ENCODE assay signal across 23 mouse cellular contexts in the genomic region with DNA sequence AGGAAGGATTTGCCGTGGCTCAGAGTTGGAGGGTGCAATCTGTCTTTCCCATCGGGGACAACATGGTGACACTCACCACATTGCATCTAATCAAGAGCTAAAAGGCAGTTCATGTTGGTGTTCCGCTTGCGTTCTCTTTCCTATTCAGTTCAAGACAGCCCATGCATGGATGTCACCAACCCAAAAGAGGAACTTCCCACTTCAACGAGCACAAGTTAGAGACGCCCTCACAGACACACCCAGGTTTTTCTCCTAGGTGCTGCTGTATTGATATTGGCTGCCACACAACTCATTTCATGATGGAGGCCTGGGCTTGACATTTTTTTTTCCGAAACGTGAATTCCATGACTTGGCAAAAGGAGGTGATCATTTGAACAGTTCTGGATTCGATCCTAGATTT. TPM values are rescaled to one million over a fixed set of nuclear protein-coding genes. Genes with fewer than 3 reads are reported as not detected.
DNase-seq lines count a peak whose midpoint lies in the region; ATAC-seq and TF ChIP-seq lines count a peak whose summit lies in the region.
"Had no signal": no experiment of that assay in that cellular context is flagged by ENCODE, and none has a peak within 500 bp of the region (broad histone marks: within the 10 kb centered on the region; RNA-seq: fewer than 3 reads in every experiment).

No protein-coding gene starts in this region.

- H3K27me3 ChIP-seq in MEL (ENCODE audit: control insufficient read depth in 1 of 2, insufficient read depth in 2 of 2, low read length in 2 of 2) = no peaks in the 10 kb centered on the region
- no peaks in the 10 kb centered on the region for H3K27me3 ChIP-seq in spleen, adult 2 months (ENCODE audit: control insufficient read depth, insufficient read depth, low read length)
- H3K27me3 ChIP-seq in hindbrain, embryonic 11.5 days (ENCODE audit: control insufficient read depth, insufficient read depth, low read length) = no peaks in the 10 kb centered on the region
- H3K27me3 ChIP-seq: embryonic facial prominence, embryonic 15.5 days; heart, embryonic 12.5 days; midbrain, embryonic 12.5 days; neural tube, embryonic 15.5 days had no signal

- peak; percentile 90 for DNase-seq in heart, adult 11 months
- DNase-seq in heart, postnatal 36 days = no peak
- peak; percentile 96 for DNase-seq in MEL (ENCODE audit: low read depth, low spot score)
- peak; percentile 59 to 79 for DNase-seq in spleen, adult 2 months (ENCODE audit: low read depth in 1 of 2, low spot score in 2 of 2)
- DNase-seq in hindbrain, embryonic 11.5 days (ENCODE audit: low spot score) = no peak
- no peak for DNase-seq in Muller cell, postnatal 12 days (ENCODE audit: inconsistent ontology term)
- DNase-seq: adrenal gland, adult 2 months; embryo, embryonic 11 days; forebrain, postnatal 0 days; kidney, postnatal 10 days; layer of hippocampus, postnatal 36 days; right cerebral cortex, postnatal 25 days; thymus, postnatal 25 days had no signal

- peak; percentile 61 to 72 for TF ChIP-seq EP300 in MEL (IDR thresholded peaks at IDR 0.05; ENCODE audit: low read depth in 1 of 2, low read length in 2 of 2)

- intact Hi-C loops in heart, postnatal 36 days (cut with DNase I) = loop anchor here (5.0 to 10.0 kb wide), 7 partner anchors 174 to 726 kb away; a partner anchor contains a TSS

- peaks cover 0 to 36% of the 10 kb centered on the region in 2 experiments for H3K36me3 ChIP-seq in MEL (ENCODE audit: control insufficient read depth in 1 of 2, insufficient read depth in 2 of 2, low read length in 2 of 2)
- no peaks in the 10 kb centered on the region for H3K36me3 ChIP-seq in spleen, adult 2 months (ENCODE audit: control insufficient read depth, insufficient read depth, low read length)
- no peaks in the 10 kb centered on the region for H3K36me3 ChIP-seq in hindbrain, embryonic 11.5 days (ENCODE audit: control insufficient read depth, insufficient read depth, low read length)
- H3K36me3 ChIP-seq: embryonic facial prominence, embryonic 15.5 days; midbrain, embryonic 12.5 days; neural tube, embryonic 15.5 days had no signal

- H3K27ac ChIP-seq in MEL (ENCODE audit: control insufficient read depth, low read depth, low read length) = peak overlapping the region; percentile 76
- H3K27ac ChIP-seq in spleen, adult 2 months (ENCODE audit: insufficient read depth, low read length) = peak overlapping the region; percentile 89
- no peak overlapping the region for H3K27ac ChIP-seq in hindbrain, embryonic 11.5 days (ENCODE audit: low read depth, low read length)
- H3K27ac ChIP-seq: embryonic facial prominence, embryonic 15.5 days; layer of hippocampus, adult 2 months; macrophage; midbrain, embryonic 12.5 days had no signal

- peak; percentile 23 to 67; a peak in 2 of 4 replicates for TF ChIP-seq POLR2A in MEL (IDR thresholded peaks at IDR 0.05; ENCODE audit: control insufficient read depth in 1 of 2, insufficient read depth in 1 of 2, low read depth in 1 of 2, low read length in 2 of 2, poor library complexity in 1 of 2)
- no peak for TF ChIP-seq POLR2A in spleen, adult 2 months (IDR thresholded peaks at IDR 0.05; ENCODE audit: low read depth, low read length)

- TF ChIP-seq CTCF in MEL (IDR thresholded peaks at IDR 0.05 in 2 of 3, conservative IDR thresholded peaks at IDR 0.05 in 1 of 3; ENCODE audit: control insufficient read depth in 1 of 3, insufficient read depth in 1 of 3, low read depth in 2 of 3, low read length in 3 of 3, poor library complexity in 1 of 3, severe bottlenecking in 1 of 3) = no peak
- TF ChIP-seq CTCF in spleen, adult 2 months (IDR thresholded peaks at IDR 0.05; ENCODE audit: extremely low read depth, insufficient read depth, insufficient read length, insufficient replicate concordance) = no peak

- peak overlapping the region; percentile 64 for H3K9ac ChIP-seq in MEL (ENCODE audit: control insufficient read depth, low read depth, low read length, poor library complexity, severe bottlenecking)
- H3K9ac ChIP-seq in hindbrain, embryonic 11.5 days (ENCODE audit: low read depth, low read length) = no peak overlapping the region
- H3K9ac ChIP-seq: embryonic facial prominence, embryonic 15.5 days; forebrain, postnatal 0 days; heart, embryonic 12.5 days; midbrain, embryonic 12.5 days; neural tube, embryonic 15.5 days had no signal

- peak; percentile 54 for ATAC-seq in megakaryocyte progenitor cell, adult 5-6 weeks (replicated peaks; ENCODE audit: poor library complexity)
- ATAC-seq in hindbrain, embryonic 11.5 days (ENCODE audit: low FRiP score) = no peak
- no peak for ATAC-seq in frontal cortex, adult (ENCODE audit: low TSS enrichment)
- ATAC-seq: forebrain, postnatal 0 days; hindbrain, postnatal 0 days; intestine, postnatal 0 days had no signal

- peaks cover 18 to 30% of the 10 kb centered on the region in 2 experiments for H3K4me1 ChIP-seq in MEL (ENCODE audit: control insufficient read depth in 1 of 2, insufficient read depth in 2 of 2, low read length in 2 of 2)
- H3K4me1 ChIP-seq in spleen, adult 2 months (ENCODE audit: control insufficient read depth, insufficient read depth, insufficient read length) = peaks cover 21% of the 10 kb centered on the region; the same call in 1 of the 2 replicates
- H3K4me1 ChIP-seq in hindbrain, embryonic 11.5 days (replicated peaks; ENCODE audit: control insufficient read depth, insufficient read depth, low read length) = no peaks in the 10 kb centered on the region

- peak overlapping the region; percentile 32 to 44 for H3K4me3 ChIP-seq in MEL (ENCODE audit: control insufficient read depth in 1 of 2, insufficient read depth in 1 of 2, low read depth in 2 of 2, low read length in 2 of 2)
- no peak overlapping the region for H3K4me3 ChIP-seq in spleen, adult 2 months (ENCODE audit: extremely low read depth, insufficient read depth, insufficient read length)
- no peak overlapping the region for H3K4me3 ChIP-seq in hindbrain, embryonic 11.5 days (ENCODE audit: low read depth, low read length)
- H3K4me3 ChIP-seq: embryonic facial prominence, embryonic 15.5 days; heart, embryonic 12.5 days; layer of hippocampus, adult 2 months; midbrain, embryonic 12.5 days; neural tube, embryonic 15.5 days had no signal

- peaks cover 28% of the 10 kb centered on the region for H3K79me2 ChIP-seq in MEL (ENCODE audit: control insufficient read depth, insufficient read depth, low read length, poor library complexity)

- no peaks in the 10 kb centered on the region for H3K9me3 ChIP-seq in MEL (replicated peaks; ENCODE audit: insufficient read depth, low read length)
- no peaks in the 10 kb centered on the region for H3K9me3 ChIP-seq in hindbrain, embryonic 11.5 days (ENCODE audit: control insufficient read depth, low read length)
- H3K9me3 ChIP-seq: embryonic facial prominence, embryonic 15.5 days; heart, embryonic 12.5 days; midbrain, embryonic 12.5 days; neural tube, embryonic 15.5 days had no signal

- no peak; the same call in 1 of the 2 replicates for TF ChIP-seq RAD21 in MEL (IDR thresholded peaks at IDR 0.05; ENCODE audit: low read depth, low read length)

- H3K4me2 ChIP-seq in hindbrain, embryonic 11.5 days (replicated peaks; ENCODE audit: low read depth, low read length) = no peak overlapping the region
- H3K4me2 ChIP-seq: embryonic facial prominence, embryonic 15.5 days; heart, embryonic 12.5 days; midbrain, embryonic 12.5 days; neural tube, embryonic 15.5 days had no signal

- whole genome bisulfite sequencing in spleen, adult 2 months = 37% methylated on average over 9 of the region's 9 CpGs
- WGBS in hindbrain, embryonic 11.5 days = 81% methylated on average over 9 of the region's 9 CpGs

TF ChIP-seq in MEL, 35 proteins besides CTCF, POLR2A, EP300 and RAD21 (continues in another document):
- no peak for TF ChIP-seq KAT2A (conservative IDR thresholded peaks at IDR 0.05; ENCODE audit: low read depth, low read length)
- no peak for TF ChIP-seq JUND (IDR thresholded peaks at IDR 0.05; ENCODE audit: low read depth, low read length)
- no peak for TF ChIP-seq CHD2 (IDR thresholded peaks at IDR 0.05; ENCODE audit: low read length)
- no peak for TF ChIP-seq MAFK (IDR thresholded peaks at IDR 0.05; ENCODE audit: borderline replicate concordance, low read depth, low read length)
- TF ChIP-seq ZC3H11A (IDR thresholded peaks at IDR 0.05; ENCODE audit: low read depth, low read length) = no peak
- TF ChIP-seq NRF1 (IDR thresholded peaks at IDR 0.05; ENCODE audit: insufficient read depth, low read depth, low read length, poor library complexity, severe bottlenecking) = no peak
- peak; percentile 89 for TF ChIP-seq MXI1 (IDR thresholded peaks at IDR 0.05; ENCODE audit: low read depth, low read length)
- TF ChIP-seq E2F4 (IDR thresholded peaks at IDR 0.05; ENCODE audit: borderline replicate concordance, low read depth, low read length) = 0 out of 2 replicates have a peak, but pooled peaks have one; percentile 51
- TF ChIP-seq MYB (IDR thresholded peaks at IDR 0.05; ENCODE audit: low read depth, low read length) = no peak; the same call in 1 of the 2 replicates
- peak; percentile 87 for TF ChIP-seq MAX (IDR thresholded peaks at IDR 0.05; ENCODE audit: low read length)
- peak; percentile 95 for TF ChIP-seq ZNF384 (IDR thresholded peaks at IDR 0.05; ENCODE audit: low read depth, low read length)
- peak; percentile 59 for TF ChIP-seq TAL1 (IDR thresholded peaks at IDR 0.05; ENCODE audit: low read length)
- TF ChIP-seq ZMIZ1 (IDR thresholded peaks at IDR 0.05; ENCODE audit: low read depth, low read length) = 0 out of 2 replicates have a peak, but pooled peaks have one; percentile 45
- TF ChIP-seq TCF12 (IDR thresholded peaks at IDR 0.05; ENCODE audit: low read depth, low read length) = peak; percentile 51; the same call in 1 of the 2 replicates

RNA-seq across cellular contexts. Expression of a gene that starts 1.9 kb away (rescaled TPM):
- 10 to 100 TPM; 60.7 to 74.5 TPM for total RNA-seq in heart, postnatal 36 days (2021)
- total RNA-seq in MEL (2012; rRNA removed) = 183 and 220 TPM in 2 replicates
- 100 to 1,000 TPM; 296 to 591 TPM for polyA plus RNA-seq in MEL (2012; ENCODE audit: insufficient read depth in 1 of 2, insufficient read length in 2 of 2, low read depth in 1 of 2, low replicate concordance in 2 of 2, missing spikeins in 1 of 2)
- 651 and 679 TPM in 2 replicates for total RNA-seq in megakaryocyte progenitor cell, adult 5-6 weeks (2015)
- total RNA-seq in megakaryocyte progenitor cell, adult 5-6 weeks (2017) = 565 and 710 TPM in 2 replicates
- 10.4 and 12.7 TPM in 2 replicates for polyA plus RNA-seq in spleen, adult 2 months (2012; rRNA removed)
- polyA plus RNA-seq in hindbrain, embryonic 11.5 days (2014; fragmentation: Nextera tagmentation; extraction: Ambion mirVana) = 372 and 407 TPM in 2 replicates

RNA-seq across cellular contexts. Expression of a gene that starts 34.9 kb away (rescaled TPM):
- 10 to 100 TPM in 1 of 2 experiments, 1 to 10 TPM in 1; 9.8 to 17.3 TPM for total RNA-seq in heart, postnatal 36 days (2021)
- total RNA-seq in MEL (2012; rRNA removed) = 0.27 and 0.39 TPM in 2 replicates
- 1 to 10 TPM in 1 of 2 experiments, not detected in 1; 3.4 TPM for polyA plus RNA-seq in MEL (2012; ENCODE audit: insufficient read depth in 1 of 2, insufficient read length in 2 of 2, low read depth in 1 of 2, low replicate concordance in 2 of 2, missing spikeins in 1 of 2)
- total RNA-seq in megakaryocyte progenitor cell, adult 5-6 weeks (2015) = 2.1 and 3.7 TPM in 2 replicates
- total RNA-seq in megakaryocyte progenitor cell, adult 5-6 weeks (2017) = 0.10 and 0.33 TPM in 2 replicates
- 5.0 and 6.0 TPM in 2 replicates for polyA plus RNA-seq in spleen, adult 2 months (2012; rRNA removed)
- polyA plus RNA-seq in hindbrain, embryonic 11.5 days (2014; fragmentation: Nextera tagmentation; extraction: Ambion mirVana) = 30.0 TPM in 2 replicates

Comparison
In these comparisons a context has a peak if more than half of its experiments do, and no peak if none do; other contexts are left out.
1. DNase-seq: peak in heart, adult 11 months (single experiment), MEL (single experiment) and spleen, adult 2 months (2 of 2); none in heart, postnatal 36 days (0 of 2), hindbrain, embryonic 11.5 days (single experiment) and Muller cell, postnatal 12 days (single experiment).
2. H3K4me3 ChIP-seq: peak in MEL (2 of 2); none in spleen, adult 2 months (single experiment) and hindbrain, embryonic 11.5 days (single experiment).